Mouse (Mus musculus) olfactory bulb, adult 2 months (tissue): Measurements from ENCODE around the gene 4921507P07Rik. TPM values are rescaled to one million over a fixed set of nuclear protein-coding genes. Genes with fewer than 3 reads are reported as not detected.

Experiments used
- H3K27ac ChIP-seq: fragments of 200-500 bp; 2 replicates; pipeline ENCODE4 v1.5.1; 2012; ENCODE audit warnings: low read depth, low read length; ENCODE audit not compliant: insufficient read depth
- H3K4me1 ChIP-seq: fragments of 200-500 bp; 2 replicates; pipeline ENCODE4 v1.6.1; 2012; ENCODE audit warnings: low read length; ENCODE audit not compliant: control insufficient read depth, insufficient read depth
- H3K4me3 ChIP-seq: fragments of 200-500 bp; 2 replicates; pipeline ENCODE4 v1.5.1; 2012; ENCODE audit warnings: mild to moderate bottlenecking, low read depth, low read length, moderate library complexity; ENCODE audit not compliant: insufficient read depth
- CTCF ChIP-seq: fragments of 200-500 bp; IDR thresholded peaks from 2 replicates; pipeline ENCODE4 v1.5.1; 2012; ENCODE audit warnings: low read depth, mild to moderate bottlenecking, low read length, moderate library complexity; ENCODE audit not compliant: insufficient read depth
- POLR2A ChIP-seq: fragments of 200-500 bp; IDR thresholded peaks from 2 replicates; pipeline ENCODE4 v1.6.1; 2012; ENCODE audit warnings: mild to moderate bottlenecking, low read depth, low read length, moderate library complexity; ENCODE audit not compliant: insufficient read depth
- WGBS: fragments of 180-500 bp; shearing (Covaris S2); methylation state at CpG from one replicate; pipeline ENCODE4 v1.1.7; 2018; 5-methylcytosine and 5-hydroxymethylcytosine counted together
- polyA plus RNA-seq: library from polyadenylated mRNA; stranded (reverse); fragments of >200 nt; gene quantifications from 2 replicates; pipeline ENCODE4 v1.2.4, GENCODE M21; 2012; ENCODE audit warnings: low replicate concordance; ENCODE audit not compliant: missing spikeins, insufficient read depth, insufficient read length

4921507P07Rik gene
- polyA plus RNA-seq, 1 experiment = not detected

- no peak overlapping the region for H3K27ac ChIP-seq
- H3K4me1 ChIP-seq = no peaks in the 10 kb centered on the region; the same call in 1 of the 2 replicates
- no peak overlapping the region for H3K4me3 ChIP-seq
- WGBS = 23% methylated on average over 10 of the region's 10 CpGs
- TF ChIP-seq CTCF (no peak), POLR2A (no peak)
Measured at GRCm38 (mm10) chr6:50545412-50546043, 50.9 kb downstream of the 4921507P07Rik start.

GRCm38 (mm10) chr6:50542535-50542934, 53.9 kb downstream of the 4921507P07Rik start:
- TF ChIP-seq CTCF (no peak), POLR2A (no peak)
- Histone ChIP-seq H3K4me3 (no peak overlapping the region), H3K4me1 (no peaks in the 10 kb centered on the region), H3K27ac (no peak overlapping the region)
- WGBS = 100% methylated on average over 1 of the region's 1 CpGs

- WGBS = 71% methylated on average over 1 of the region's 1 CpGs
- H3K4me1 ChIP-seq = 0 out of 2 replicates have a peak, but pooled peaks cover 2% of the 10 kb centered on the region
Measured at GRCm38 (mm10) chr6:50539641-50540040, 56.8 kb downstream of the 4921507P07Rik start.

DNA sequence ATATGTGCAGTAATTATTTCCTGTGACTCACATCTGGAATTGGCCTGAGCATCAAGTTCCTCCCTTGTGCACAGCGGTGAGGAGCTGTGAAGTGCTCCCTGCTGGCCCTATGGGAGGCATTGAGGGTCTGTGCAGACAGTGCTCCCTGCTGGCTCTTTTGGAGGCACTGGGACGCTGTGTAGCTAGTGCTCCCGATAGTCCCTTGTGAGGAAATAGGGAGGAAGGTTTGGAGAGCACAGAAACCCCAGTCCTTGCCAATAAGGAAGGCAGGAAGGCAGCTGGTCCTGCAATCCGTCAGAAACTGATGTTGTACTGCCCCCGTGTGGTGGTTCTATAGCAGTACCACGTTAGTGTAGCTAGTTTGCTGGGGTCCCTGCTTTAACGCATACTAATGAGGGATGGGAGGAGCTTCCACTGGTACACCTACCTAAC, 60.0 kb downstream of the 4921507P07Rik start:
- TF ChIP-seq CTCF = peak; percentile 54
- no peak for TF ChIP-seq POLR2A
- H3K4me3 ChIP-seq = no peak overlapping the region
- 0 out of 2 replicates have a peak, but pooled peaks cover 2% of the 10 kb centered on the region for H3K4me1 ChIP-seq
- whole genome bisulfite sequencing = 2% methylated on average over 7 of the region's 7 CpGs
- no peak overlapping the region for H3K27ac ChIP-seq

More at GRCm38 (mm10) chr6:50539641-50540040, 56.8 kb downstream of the 4921507P07Rik start:
- H3K27ac ChIP-seq = no peak overlapping the region
- H3K4me3 ChIP-seq = no peak overlapping the region
- no peak for TF ChIP-seq CTCF

DNA sequence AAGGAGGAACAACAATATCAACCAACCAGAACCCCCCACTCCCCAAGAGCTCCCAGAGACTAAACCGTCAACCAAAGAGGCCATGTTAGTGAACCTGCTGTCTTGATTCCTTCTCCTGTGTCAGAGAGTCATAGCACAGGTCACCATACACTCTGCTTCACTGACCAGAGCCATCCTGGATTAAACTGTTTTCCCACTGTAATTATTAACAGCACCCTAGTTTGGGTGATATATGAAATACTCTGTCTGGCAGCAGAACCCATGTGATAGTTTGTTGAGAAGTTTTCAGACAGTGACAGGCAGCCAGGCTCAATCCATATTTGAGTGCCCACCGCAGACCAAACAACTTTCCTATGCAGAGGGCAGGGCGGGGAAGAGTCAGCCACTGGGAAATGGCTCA, 61.1 kb downstream of the 4921507P07Rik start:
- TF ChIP-seq POLR2A (no peak), CTCF (no peak)
- Histone ChIP-seq H3K27ac (no peak overlapping the region), H3K4me1 (0 out of 2 replicates have a peak, but pooled peaks cover 2% of the 10 kb centered on the region), H3K4me3 (no peak overlapping the region)
- WGBS = 94% methylated on average over 3 of the region's 3 CpGs

DNA sequence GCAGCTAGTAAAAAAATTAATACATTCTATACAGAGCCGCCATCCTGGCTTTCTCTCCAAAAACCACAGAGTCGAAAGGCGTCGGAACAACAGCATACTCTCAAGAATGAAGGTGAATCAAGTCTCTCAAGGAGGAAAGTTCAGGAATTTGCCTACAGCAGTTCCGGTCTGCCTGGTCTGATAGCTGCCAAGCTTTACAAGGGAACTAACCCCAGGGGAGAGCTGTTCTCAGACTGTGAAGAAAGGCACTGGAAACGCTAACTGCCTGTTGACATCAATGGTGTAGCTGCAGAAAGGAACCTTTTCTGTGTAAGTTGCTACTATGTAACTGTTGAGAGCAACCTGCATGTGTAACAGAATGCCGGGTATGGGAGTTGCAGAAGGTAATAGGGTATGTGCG, 64.5 kb downstream of the 4921507P07Rik start:
- WGBS = 77% methylated on average over 8 of the region's 8 CpGs
- Histone ChIP-seq H3K27ac (no peak overlapping the region), H3K4me3 (no peak overlapping the region), H3K4me1 (peaks cover 11% of the 10 kb centered on the region)
- TF ChIP-seq CTCF = no peak
- no peak for TF ChIP-seq POLR2A

GRCm38 (mm10) chr6:50531003-50531402, 65.4 kb downstream of the 4921507P07Rik start:
- TF ChIP-seq CTCF = no peak
- TF ChIP-seq POLR2A = no peak
- peaks cover 9% of the 10 kb centered on the region for H3K4me1 ChIP-seq
- H3K27ac ChIP-seq = no peak overlapping the region
- 87% methylated on average over 3 of the region's 3 CpGs for WGBS
- H3K4me3 ChIP-seq = no peak overlapping the region

- TF ChIP-seq POLR2A (no peak), CTCF (no peak)
- WGBS = 70% methylated on average over 11 of the region's 11 CpGs
Measured at GRCm38 (mm10) chr6:50529194-50529593, 67.2 kb downstream of the 4921507P07Rik start.

DNA sequence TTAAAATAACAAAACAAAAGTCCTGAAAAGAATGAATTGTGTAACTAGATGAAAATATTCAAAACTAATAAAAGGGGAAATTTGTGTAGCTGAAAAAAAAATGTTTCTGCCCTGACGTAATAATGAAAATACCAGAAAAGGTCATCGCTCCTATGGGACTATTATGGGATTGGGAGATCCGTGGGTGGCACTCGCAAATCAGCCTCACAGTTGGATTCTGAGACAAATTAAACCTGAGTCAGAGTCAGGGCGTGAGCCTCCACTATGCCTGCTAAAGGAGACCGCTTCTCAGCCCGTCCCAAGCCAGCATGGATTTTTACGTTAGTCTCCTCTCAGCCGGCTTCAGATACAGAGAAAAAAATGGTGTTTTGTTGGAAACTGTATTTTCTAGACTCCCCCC, 69.0 kb downstream of the 4921507P07Rik start:
- Histone ChIP-seq H3K4me3 (no peak overlapping the region), H3K4me1 (peaks cover 9% of the 10 kb centered on the region), H3K27ac (no peak overlapping the region; the same call in 1 of the 2 replicates)
- TF ChIP-seq POLR2A (no peak), CTCF (no peak)
- WGBS = 41% methylated on average over 9 of the region's 9 CpGs

More at GRCm38 (mm10) chr6:50529194-50529593, 67.2 kb downstream of the 4921507P07Rik start:
- H3K4me3 ChIP-seq = no peak overlapping the region
- peaks cover 9% of the 10 kb centered on the region for H3K4me1 ChIP-seq
- H3K27ac ChIP-seq = peak overlapping the region; percentile 79; the same call in 1 of the 2 replicates

GRCm38 (mm10) chr6:50526597-50527024, 69.8 kb downstream of the 4921507P07Rik start:
- H3K4me1 ChIP-seq = peaks cover 9% of the 10 kb centered on the region
- H3K27ac ChIP-seq = no peak overlapping the region
- WGBS = 23% methylated on average over 7 of the region's 7 CpGs
- H3K4me3 ChIP-seq = no peak overlapping the region
- TF ChIP-seq CTCF (no peak), POLR2A (no peak)
